Mouse (Mus musculus): ENCODE measurements around the gene Def6.

DNA sequence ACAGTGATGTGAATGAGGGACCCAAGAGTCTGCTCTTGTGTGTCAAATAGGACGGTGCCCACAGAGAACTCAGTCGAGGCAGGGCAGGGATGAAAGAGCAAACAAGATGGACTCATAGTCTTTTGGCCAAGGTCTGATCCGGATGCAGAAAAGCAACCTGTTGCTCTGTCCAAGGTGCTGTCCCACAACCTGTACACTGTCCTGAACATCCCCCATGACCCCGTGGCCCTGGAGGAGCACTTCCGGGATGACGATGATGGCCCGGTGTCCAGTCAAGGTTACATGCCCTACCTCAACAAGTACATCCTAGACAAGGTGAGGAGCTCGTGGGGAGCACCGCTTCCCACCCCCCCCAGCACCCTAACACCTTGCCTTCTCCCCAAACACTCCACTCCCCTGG is 9.2 kb downstream of the Def6 start:
- TF ChIP-seq ETS1 (conservative IDR thresholded peaks at IDR 0.05; ENCODE audit: low read depth, low read length) (no peak), CTCF (conservative IDR thresholded peaks at IDR 0.05 in 1 of 2, IDR thresholded peaks at IDR 0.05 in 1 of 2; ENCODE audit: low read depth in 2 of 2, low read length in 2 of 2) (no peak), TCF12 (IDR thresholded peaks at IDR 0.05; ENCODE audit: low read depth, low read length) (no peak), NRF1 (IDR thresholded peaks at IDR 0.05; ENCODE audit: low read depth, low read length) (no peak), HCFC1 (IDR thresholded peaks at IDR 0.05; ENCODE audit: low read depth, low read length) (no peak), POLR2A (IDR thresholded peaks at IDR 0.05; ENCODE audit: low read depth, low read length) (no peak), BHLHE40 (IDR thresholded peaks at IDR 0.05; ENCODE audit: low read depth, low read length) (no peak), CHD1 (IDR thresholded peaks at IDR 0.05; ENCODE audit: low read depth, low read length) (no peak), POLR2AphosphoS2 (IDR thresholded peaks at IDR 0.05; ENCODE audit: low read depth, low read length) (no peak), CHD2 (IDR thresholded peaks at IDR 0.05; ENCODE audit: low read length) (no peak)
